Mouse (Mus musculus): ENCODE results near the gene Usp6nl.

GRCm38 (mm10) chr2:6482411-6482810 is 159.9 kb downstream of the Usp6nl start:
- TF ChIP-seq CTCF (IDR thresholded peaks at IDR 0.05; ENCODE audit: insufficient read depth, low read depth, low read length) (no peak), POLR2A (IDR thresholded peaks at IDR 0.05; ENCODE audit: insufficient read depth, low read depth, low read length) (no peak)
